Mouse (Mus musculus) heart, embryonic 11.5 days (tissue): ENCODE data around the gene Angptl1. TPM values are rescaled to one million over a fixed set of nuclear protein-coding genes. Genes with fewer than 3 reads are reported as not detected.
A peak's percentile ranks its signal among the peaks of the same experiment; 100 is the strongest.

Experiments used
- ATAC-seq: fragments of 200-750 bp; cut with Nextera tagmentation; replicated peaks from 2 replicates; pipeline ENCODE4 v1.8.0; 2017; ENCODE audit warnings: moderate library complexity; ENCODE audit not compliant: insufficient number of reproducible peaks, low FRiP score, low TSS enrichment
- H3K27ac ChIP-seq: fragments of 300-500 bp; sonication (generic); 2 replicates; pipeline ENCODE4 v1.5.1; 2014; ENCODE audit warnings: mild to moderate bottlenecking, low read depth, low read length
- H3K27me3 ChIP-seq: fragments of 300-500 bp; sonication (generic); 2 replicates; pipeline ENCODE4 v1.6.1; 2014; ENCODE audit warnings: mild to moderate bottlenecking, low read length, mixed read lengths; ENCODE audit not compliant: control insufficient read depth, insufficient read depth
- H3K36me3 ChIP-seq: fragments of 300-500 bp; sonication (generic); 2 replicates; pipeline ENCODE4 v1.6.1; 2014; ENCODE audit warnings: mild to moderate bottlenecking, low read length, moderate library complexity, mixed read lengths; ENCODE audit not compliant: control insufficient read depth, insufficient read depth
- H3K4me1 ChIP-seq: fragments of 300-500 bp; sonication (generic); 2 replicates; pipeline ENCODE4 v1.6.1; 2014; ENCODE audit warnings: low read length; ENCODE audit not compliant: control insufficient read depth, insufficient read depth
- H3K4me2 ChIP-seq: fragments of 300-500 bp; sonication (generic); 2 replicates; pipeline ENCODE4 v1.6.1; 2014; ENCODE audit warnings: mild to moderate bottlenecking, moderate library complexity
- H3K4me3 ChIP-seq: fragments of 300-500 bp; sonication (generic); 2 replicates; pipeline ENCODE4 v1.5.1; 2014; ENCODE audit warnings: low read depth, low read length
- H3K9ac ChIP-seq: fragments of 300-500 bp; sonication (generic); 2 replicates; pipeline ENCODE4 v1.6.1; 2014; ENCODE audit warnings: mild to moderate bottlenecking, low read depth, low read length, moderate library complexity
- H3K9me3 ChIP-seq: fragments of 300-500 bp; sonication (generic); replicated peaks from 2 replicates; pipeline ENCODE4 v1.6.1; 2016; ENCODE audit warnings: low read length; ENCODE audit not compliant: control insufficient read depth
- WGBS: fragments of 180-500 bp; shearing (Covaris S2); extraction: QIAGEN DNeasy Blood & Tissue Kit; methylation state at CpG from one replicate; pipeline ENCODE4 v1.1.7; 2014; ENCODE audit not compliant: insufficient replicate concordance; 5-methylcytosine and 5-hydroxymethylcytosine counted together
- polyA plus RNA-seq: library from polyadenylated mRNA; unstranded; fragments of >200 nt; fragmentation: Nextera tagmentation; extraction: Ambion mirVana; gene quantifications from 2 replicates; pipeline ENCODE4 v1.2.1, GENCODE M21; 2014

The Angptl1 gene
- polyA plus RNA-seq, 1 experiment from 2014 or later = 3.0 TPM

DNA sequence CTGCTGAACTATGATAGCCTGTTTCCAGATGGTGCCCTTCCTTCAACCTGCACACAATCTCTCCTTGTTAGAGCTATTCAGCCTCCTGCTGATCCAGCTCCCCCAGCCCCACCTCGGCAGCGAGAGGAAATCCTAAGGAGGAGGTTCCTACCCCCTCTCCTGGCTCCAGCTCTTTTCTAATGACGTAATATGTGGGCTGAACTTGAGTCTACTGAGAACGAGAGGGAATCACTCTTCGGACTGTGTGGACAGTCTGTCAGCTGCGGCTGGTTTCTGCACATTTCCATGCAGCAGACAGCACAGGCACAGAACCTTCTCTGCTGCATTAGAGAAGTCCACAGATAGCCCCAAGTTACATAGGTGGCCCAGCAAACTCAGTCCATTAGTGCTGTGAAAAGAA, 333 bp downstream of the Angptl1 start:
- no peaks in the 10 kb centered on the region for H3K36me3 ChIP-seq
- ATAC-seq = peak; percentile 87
- no peak overlapping the region for H3K27ac ChIP-seq
- H3K4me2 ChIP-seq = peak overlapping the region; percentile 44
- peaks cover 12% of the 10 kb centered on the region; the same call in 1 of the 2 replicates for H3K4me1 ChIP-seq
- WGBS = 18% methylated on average over 6 of the region's 6 CpGs
- H3K9ac ChIP-seq = no peak overlapping the region
- H3K27me3 ChIP-seq = no peaks in the 10 kb centered on the region
- H3K9me3 ChIP-seq = no peaks in the 10 kb centered on the region
- no peak overlapping the region for H3K4me3 ChIP-seq

DNA sequence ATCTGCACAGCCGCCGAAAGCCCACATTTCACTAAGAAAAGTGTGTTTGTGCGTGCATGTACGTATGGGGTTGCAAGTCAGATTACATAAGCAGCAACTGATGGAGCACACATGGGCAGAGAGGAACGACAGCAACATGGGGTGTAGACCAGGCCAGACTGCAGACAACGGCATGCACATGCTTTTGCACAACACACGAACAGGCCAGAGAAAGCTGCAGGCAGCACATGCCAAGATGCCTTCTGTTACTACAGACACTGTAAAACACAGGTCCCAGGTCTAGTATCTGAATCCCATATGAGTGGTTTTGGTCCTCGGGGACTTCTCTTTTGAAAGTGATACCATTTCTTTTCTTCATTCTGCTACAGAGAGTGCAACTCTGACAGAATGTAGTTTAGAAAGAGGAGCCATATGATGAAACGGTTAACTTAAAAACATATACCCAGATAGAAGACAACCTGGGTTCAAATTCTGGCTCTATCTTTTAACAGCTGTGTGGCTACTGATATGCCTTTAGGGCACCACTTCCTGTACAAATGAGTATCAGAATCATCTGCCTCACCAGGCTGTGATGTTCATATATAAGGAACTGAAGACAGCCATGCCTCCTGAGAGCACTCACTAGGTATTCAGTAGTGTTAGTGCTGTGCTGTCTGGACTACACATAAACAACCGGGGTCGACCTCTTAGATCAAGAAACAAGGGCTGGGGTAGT, 3.4 kb downstream of the Angptl1 start:
- Histone ChIP-seq H3K27me3 (no peaks in the 10 kb centered on the region), H3K36me3 (no peaks in the 10 kb centered on the region), H3K4me2 (no peak overlapping the region), H3K9ac (no peak overlapping the region), H3K27ac (no peak overlapping the region), H3K4me3 (no peak overlapping the region), H3K4me1 (peaks cover 16% of the 10 kb centered on the region), H3K9me3 (no peaks in the 10 kb centered on the region)
- no peak for ATAC-seq
- 75% methylated on average over 11 of the region's 11 CpGs for WGBS

GRCm38 (mm10) chr1:156847098-156847497, 8.7 kb downstream of the Angptl1 start:
- no peak for ATAC-seq
- 48% methylated on average over 4 of the region's 4 CpGs for WGBS
- no peak overlapping the region for H3K27ac ChIP-seq
- H3K36me3 ChIP-seq = no peaks in the 10 kb centered on the region
- no peaks in the 10 kb centered on the region for H3K27me3 ChIP-seq
- H3K4me2 ChIP-seq = no peak overlapping the region
- H3K4me3 ChIP-seq = no peak overlapping the region
- no peak overlapping the region for H3K9ac ChIP-seq
- peaks cover 16% of the 10 kb centered on the region; the same call in 1 of the 2 replicates for H3K4me1 ChIP-seq
- no peaks in the 10 kb centered on the region for H3K9me3 ChIP-seq

GRCm38 (mm10) chr1:156852409-156852808, 14.0 kb downstream of the Angptl1 start:
- no peak for ATAC-seq
- H3K27me3 ChIP-seq = no peaks in the 10 kb centered on the region
- H3K36me3 ChIP-seq = no peaks in the 10 kb centered on the region
- H3K9ac ChIP-seq = no peak overlapping the region
- peaks cover 2% of the 10 kb centered on the region; the same call in 1 of the 2 replicates for H3K4me1 ChIP-seq
- no peak overlapping the region for H3K4me3 ChIP-seq
- no peaks in the 10 kb centered on the region for H3K9me3 ChIP-seq
- 57% methylated on average over 9 of the region's 9 CpGs for WGBS
- H3K4me2 ChIP-seq = no peak overlapping the region
- no peak overlapping the region for H3K27ac ChIP-seq

GRCm38 (mm10) chr1:156852872-156853271, 14.5 kb downstream of the Angptl1 start:
- no peak for ATAC-seq
- no peak overlapping the region for H3K9ac ChIP-seq
- no peak overlapping the region for H3K4me2 ChIP-seq
- no peak overlapping the region for H3K4me3 ChIP-seq
- H3K27ac ChIP-seq = no peak overlapping the region
- H3K36me3 ChIP-seq = no peaks in the 10 kb centered on the region
- H3K27me3 ChIP-seq = no peaks in the 10 kb centered on the region
- H3K9me3 ChIP-seq = no peaks in the 10 kb centered on the region
- H3K4me1 ChIP-seq = no peaks in the 10 kb centered on the region
- WGBS = 71% methylated on average over 5 of the region's 5 CpGs

DNA sequence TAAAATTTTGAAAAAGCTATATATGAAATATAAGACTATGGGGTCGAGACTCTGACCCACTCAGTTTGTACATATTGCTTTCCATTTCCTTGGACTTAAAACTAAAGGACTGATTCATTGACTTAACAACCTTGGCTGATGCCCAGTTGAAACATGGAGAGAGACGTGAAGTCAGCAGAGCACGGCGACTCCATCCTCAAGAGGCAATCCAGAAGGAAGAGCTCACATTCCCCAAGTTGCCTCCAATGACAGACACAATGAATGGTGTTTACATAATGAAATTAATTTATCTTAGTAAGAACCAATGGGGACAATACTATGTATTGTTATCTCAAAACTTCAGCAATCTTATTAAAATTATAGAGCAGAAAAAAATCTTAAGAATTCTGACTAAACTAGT, 16.2 kb downstream of the Angptl1 start:
- 91% methylated on average over 4 of the region's 4 CpGs for WGBS
- Histone ChIP-seq H3K27me3 (no peaks in the 10 kb centered on the region), H3K4me2 (no peak overlapping the region), H3K9me3 (no peaks in the 10 kb centered on the region), H3K27ac (no peak overlapping the region), H3K4me1 (no peaks in the 10 kb centered on the region), H3K4me3 (no peak overlapping the region), H3K36me3 (no peaks in the 10 kb centered on the region), H3K9ac (no peak overlapping the region)
- no peak for ATAC-seq

GRCm38 (mm10) chr1:156856666-156857065, 18.3 kb downstream of the Angptl1 start:
- Histone ChIP-seq H3K27ac (no peak overlapping the region), H3K4me2 (no peak overlapping the region), H3K4me1 (no peaks in the 10 kb centered on the region), H3K4me3 (no peak overlapping the region), H3K36me3 (no peaks in the 10 kb centered on the region), H3K9me3 (no peaks in the 10 kb centered on the region), H3K27me3 (no peaks in the 10 kb centered on the region), H3K9ac (no peak overlapping the region)
- 83% methylated on average over 2 of the region's 2 CpGs for WGBS
- no peak for ATAC-seq

DNA sequence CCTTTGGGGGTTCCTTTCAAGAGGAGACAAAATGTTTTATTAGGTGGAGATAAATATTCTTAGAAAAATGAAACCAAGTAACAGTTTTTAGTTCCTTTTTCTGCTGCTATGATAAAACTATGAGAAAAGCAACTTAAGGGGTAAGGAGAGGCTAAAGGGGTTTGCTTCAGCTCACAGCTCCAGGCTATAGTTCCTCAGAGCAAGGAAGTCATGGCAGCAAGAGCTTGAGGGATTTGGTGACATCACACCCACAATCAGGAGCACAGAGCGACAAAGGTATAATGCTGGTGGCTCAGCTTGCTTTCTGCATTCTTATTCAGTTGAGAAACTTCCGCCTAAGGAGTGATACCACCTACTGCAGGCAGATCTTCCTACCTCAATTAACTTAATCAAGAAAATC, 20.8 kb downstream of the Angptl1 start:
- 82% methylated on average over 2 of the region's 2 CpGs for WGBS
- Histone ChIP-seq H3K27me3 (no peaks in the 10 kb centered on the region), H3K4me3 (no peak overlapping the region), H3K9me3 (no peaks in the 10 kb centered on the region), H3K9ac (no peak overlapping the region), H3K4me1 (peaks cover 6% of the 10 kb centered on the region; the same call in 1 of the 2 replicates), H3K27ac (no peak overlapping the region), H3K36me3 (no peaks in the 10 kb centered on the region), H3K4me2 (no peak overlapping the region)
- ATAC-seq = no peak

DNA sequence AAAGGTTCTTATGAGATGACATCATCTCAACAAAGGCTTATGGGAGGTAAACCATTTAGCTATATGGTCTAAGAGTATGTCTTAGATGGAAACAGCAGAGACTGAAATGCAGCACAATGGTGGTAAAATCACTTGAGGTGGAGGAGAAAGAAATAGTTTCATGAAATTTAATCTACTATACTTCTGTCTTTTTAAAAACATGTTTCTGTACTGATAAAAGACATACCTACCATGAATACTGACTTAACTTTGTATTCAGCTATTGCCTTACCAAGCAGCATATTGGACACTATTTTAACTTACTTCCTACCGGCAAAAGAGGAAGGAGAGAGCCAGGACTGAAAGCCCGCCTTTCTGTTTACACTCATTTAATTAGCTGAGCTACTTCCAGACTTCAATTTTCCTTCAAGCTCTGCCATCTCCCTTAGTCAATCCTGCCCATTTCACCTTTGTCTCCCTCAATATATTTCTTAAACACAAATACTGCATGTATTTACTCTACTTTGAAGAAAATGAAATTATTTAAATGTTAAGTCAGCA, 21.4 kb downstream of the Angptl1 start:
- no peak overlapping the region for H3K27ac ChIP-seq
- H3K4me2 ChIP-seq = no peak overlapping the region
- no peaks in the 10 kb centered on the region for H3K36me3 ChIP-seq
- 75% methylated on average over 2 of the region's 2 CpGs for WGBS
- H3K9ac ChIP-seq = no peak overlapping the region
- ATAC-seq = no peak
- peaks cover 6% of the 10 kb centered on the region; the same call in 1 of the 2 replicates for H3K4me1 ChIP-seq
- no peak overlapping the region for H3K4me3 ChIP-seq
- H3K27me3 ChIP-seq = no peaks in the 10 kb centered on the region
- no peaks in the 10 kb centered on the region for H3K9me3 ChIP-seq
